Mouse (Mus musculus) B cell, adult 62 days (primary cell): Measurements from ENCODE around the gene Surf4. TPM values are rescaled to one million over a fixed set of nuclear protein-coding genes. Genes with fewer than 3 reads are reported as not detected.

Experiments used
- total RNA-seq: library from RNA; stranded (reverse); gene quantifications from 4 replicates; pipeline ENCODE4 v1.2.4, GENCODE M21; 2023

The Surf4 gene
- total RNA-seq = 62.7 to 69.9 TPM (median 64.5 TPM) in 4 replicates

DNA sequence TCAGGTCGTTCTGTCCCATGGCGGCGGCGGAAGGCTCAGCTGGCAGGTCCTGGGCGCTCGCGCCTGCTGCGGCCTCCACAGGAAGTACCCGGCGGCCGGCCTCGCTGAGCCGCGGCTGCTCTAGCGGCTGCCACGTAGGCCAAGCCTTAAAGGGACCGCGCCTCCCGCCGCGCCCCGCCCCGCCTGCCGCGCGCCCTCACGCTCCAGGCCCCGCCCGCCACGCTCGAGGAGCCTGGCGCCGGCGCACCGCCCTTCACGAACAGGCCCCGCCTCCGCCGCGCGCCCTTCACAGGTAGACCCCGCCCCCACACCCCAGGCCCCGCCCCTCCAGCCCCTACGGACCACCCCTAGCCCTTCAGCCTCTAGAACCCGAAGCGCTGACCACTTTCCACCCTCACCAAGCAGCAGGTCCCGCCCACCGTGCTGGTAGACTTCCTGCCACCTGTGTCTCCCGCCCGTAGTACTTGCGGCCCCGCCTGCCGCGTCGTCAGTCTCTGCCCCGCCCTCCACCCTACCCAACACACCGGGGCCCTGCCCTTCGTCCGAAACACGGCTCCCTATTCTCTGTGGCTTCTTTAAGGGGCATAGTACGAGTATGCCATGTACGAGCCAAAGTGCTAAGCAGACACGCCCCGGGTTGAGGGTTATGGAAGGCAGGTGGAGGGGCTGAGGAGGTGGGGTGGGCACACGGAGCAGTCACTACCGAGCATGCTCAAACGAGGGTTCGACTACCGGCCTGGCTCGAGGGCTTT is at the start of gene Surf4, which contains the start of gene Stkld1:
Gene Surf4, minus strand, starts transcription at position 625 of the 752 bp plus-strand sequence.
Gene Stkld1, plus strand, starts transcription at position 744 of the 752 bp plus-strand sequence.

DNA sequence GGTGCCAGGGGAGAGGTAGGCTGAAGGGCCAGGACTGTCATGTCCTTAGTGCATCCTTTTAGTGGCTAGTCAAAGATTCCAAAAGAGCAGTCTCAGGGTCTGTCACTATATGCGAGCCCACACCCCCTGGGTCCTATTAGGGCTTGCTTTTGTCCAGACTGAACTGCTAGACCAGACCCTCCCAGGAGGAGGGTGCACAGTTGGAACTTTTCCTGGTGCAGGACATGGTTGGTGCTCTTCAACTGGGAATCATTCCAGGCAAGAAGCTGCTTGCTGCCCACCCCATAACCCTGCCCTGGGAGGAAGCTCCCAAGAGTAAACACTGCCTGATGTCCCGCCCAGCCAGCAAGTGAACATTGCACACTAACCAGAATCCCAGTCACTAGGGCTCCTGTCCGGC is 39.4 kb upstream of the Surf4 start, which contains the start of gene Adamts13:
Gene Adamts13, plus strand, starts transcription at position 301 of the 400 bp plus-strand sequence.

DNA sequence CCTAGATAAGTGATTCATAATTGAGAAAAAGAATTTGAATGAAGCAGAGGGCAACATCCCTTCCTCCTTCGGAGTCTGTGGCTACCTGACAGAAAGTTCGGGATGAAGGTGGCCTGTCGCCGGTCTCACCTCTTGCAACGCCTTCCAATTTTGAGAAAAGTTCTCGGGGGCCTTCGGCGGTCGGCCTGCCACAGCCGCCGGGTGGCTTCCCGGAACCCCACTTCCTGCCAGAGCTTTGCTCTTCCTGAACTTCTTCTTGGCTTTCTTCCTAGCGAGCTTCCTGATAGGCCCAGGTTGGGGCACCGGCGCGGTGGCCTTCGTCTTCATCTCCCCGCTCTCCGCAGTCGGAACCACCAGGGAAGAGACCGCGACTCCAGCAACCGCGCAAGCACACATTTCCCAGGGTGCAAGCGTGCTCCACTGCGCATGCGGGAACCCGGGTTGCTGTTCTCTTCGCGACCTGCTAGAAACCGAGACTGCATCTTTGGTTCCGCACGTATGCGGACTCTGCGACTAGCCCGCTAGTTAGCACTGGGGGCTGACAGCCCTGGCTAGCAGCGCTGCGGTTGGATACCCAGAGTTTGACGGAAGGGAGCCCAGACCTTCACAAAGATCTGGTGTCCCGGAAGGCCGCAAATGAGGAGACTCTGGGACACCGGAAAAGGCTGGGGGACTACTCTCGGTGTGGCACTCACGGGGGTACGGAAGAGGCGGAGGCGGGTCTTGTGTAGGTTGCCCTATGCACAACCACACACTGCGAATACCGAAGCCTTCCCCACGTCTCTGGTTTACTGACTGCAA is 30.4 kb upstream of the Surf4 start, which contains the start of gene Rexo4:
Gene Rexo4, minus strand, starts transcription at position 464 of the 801 bp plus-strand sequence.

DNA sequence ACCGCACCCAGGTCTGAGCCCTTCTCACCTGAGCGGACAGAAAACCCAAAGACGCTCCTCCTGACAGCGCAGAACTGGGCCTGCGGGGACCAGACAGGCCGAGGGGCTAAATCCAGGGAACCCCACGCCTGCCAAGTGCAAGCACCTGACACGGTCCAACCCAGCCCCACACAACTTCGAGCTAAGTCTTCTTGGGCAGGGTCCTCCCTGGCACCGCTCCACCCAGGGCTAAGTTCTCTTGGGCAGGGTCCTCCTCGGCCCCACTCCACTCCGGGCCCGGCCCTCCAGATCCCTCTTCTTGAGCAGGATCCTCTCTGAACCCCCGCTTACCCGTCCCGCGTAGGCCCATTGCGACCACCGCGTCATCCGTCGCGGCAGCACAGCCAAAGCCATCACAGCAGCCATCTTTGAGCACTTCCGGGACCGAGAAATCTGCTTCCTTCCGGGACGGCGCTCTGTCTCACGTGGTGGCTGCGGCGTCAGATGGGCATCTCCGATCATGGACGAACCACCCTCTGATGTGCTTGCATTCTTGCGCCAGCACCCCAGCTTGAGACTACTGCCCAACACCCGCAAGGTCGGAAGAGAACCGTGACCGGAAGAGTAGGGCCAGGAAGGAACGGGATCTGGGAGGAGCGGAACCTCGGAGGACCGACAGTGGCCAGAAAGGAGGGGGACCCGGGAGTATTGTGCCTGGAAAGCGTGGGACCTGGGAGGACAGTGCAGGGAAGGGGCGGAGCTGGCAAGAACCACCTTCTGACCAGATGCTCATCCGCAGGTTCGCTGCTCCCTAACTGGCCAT is 17.6 kb downstream of the Surf4 start, which contains the start of the genes Surf2 and Surf1:
Gene Surf2, plus strand, starts transcription at position 441 of the 802 bp plus-strand sequence.
Gene Surf1, minus strand, starts transcription at position 604 of the 802 bp plus-strand sequence.

DNA sequence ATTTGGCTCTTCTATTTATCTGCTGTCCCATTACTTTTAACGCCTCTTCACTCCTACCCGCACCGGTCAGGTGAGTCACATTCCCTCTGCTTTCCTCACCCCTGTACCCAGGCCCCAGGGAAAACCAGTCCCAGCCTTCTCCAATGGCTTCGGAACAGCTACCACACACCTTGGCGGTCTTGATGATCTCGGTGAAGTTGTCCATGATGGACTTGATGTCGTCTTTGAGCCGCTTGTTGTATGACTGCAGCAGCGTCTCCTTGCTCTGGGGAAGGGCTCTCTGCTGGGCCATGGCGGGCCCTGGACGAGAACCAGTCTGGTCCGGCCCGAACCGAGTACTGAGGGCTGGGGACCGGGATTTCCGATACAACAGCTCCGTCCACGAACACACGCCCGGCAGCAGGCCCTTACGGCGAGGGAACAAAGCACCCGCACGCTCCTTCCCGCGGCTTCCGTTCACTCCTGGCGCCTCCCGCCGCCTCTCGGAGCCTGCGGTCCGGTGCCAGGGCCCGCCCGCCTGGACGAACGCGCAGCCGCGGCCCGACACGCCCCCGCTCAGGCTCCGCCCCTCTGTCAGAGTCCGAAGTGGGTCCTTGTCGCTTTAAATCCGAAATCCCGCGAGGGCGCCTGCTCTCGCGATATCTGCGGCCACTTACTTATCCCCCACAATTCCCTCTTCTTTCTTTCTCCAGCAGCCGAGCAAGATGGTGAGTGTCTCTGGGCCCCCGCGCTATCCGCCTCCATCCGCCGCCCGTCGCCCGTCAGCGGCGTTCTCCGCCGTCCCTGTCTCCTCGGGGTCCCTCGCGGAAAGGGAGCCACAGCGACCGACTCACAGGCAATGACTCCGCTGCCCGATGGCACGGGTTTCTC is 23.4 kb downstream of the Surf4 start, which contains the start of the genes Med22 and Rpl7a:
Gene Med22, minus strand, starts transcription at position 554 of the 870 bp plus-strand sequence.
Gene Rpl7a, plus strand, starts transcription at position 641 of the 870 bp plus-strand sequence.

DNA sequence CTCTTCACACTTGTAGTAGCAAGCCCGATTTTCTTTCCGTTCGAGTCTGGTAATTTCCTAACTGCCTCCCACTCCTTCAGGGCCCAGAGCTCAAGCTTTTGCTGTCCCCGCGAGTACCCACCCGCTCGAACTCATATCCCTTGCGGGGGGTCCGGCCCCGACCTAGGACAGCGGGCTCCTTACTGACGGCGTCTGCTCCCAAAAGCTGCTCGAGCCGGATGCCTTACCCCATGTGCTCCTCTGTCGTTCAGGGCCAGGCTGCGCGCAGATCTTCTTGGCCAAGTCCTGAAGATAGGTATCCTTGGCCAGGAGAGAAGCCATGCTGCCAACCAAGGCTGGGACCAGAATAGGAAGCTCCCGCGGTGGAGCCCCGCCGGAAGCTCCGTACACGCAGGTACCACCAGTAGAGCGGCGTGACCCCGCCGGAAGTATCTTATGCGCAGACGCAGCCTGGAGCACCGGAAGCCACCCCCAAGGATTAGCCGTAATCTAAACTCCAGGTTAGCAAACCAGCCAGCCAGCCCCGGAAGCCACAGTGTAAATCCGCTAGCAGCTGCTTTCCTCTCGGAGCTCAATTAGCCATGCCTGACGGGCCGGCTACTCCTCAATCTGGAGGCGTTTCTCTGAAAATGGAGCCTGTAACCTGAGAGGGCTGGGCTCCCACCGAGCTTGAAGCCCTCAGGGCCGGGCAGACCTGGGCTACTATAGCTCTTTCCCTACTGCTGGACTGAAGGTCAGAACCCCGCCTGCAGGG is 31.1 kb downstream of the Surf4 start, which contains the start of gene Surf6:
Gene Surf6, minus strand, starts transcription at position 413 of the 754 bp plus-strand sequence.

Other genes with a start within 250 kb of the Surf4 start
- not detected in 4 replicates for gene Abo, start 68.9 kb downstream of the Surf4 start, total RNA-seq
- 68.7 to 78.9 TPM (median 72.2 TPM) in 4 replicates for gene Surf6, start 31.0 kb downstream of the Surf4 start, total RNA-seq
- 14.0 to 17.4 TPM (median 16.1 TPM) in 4 replicates for gene Med22, start 23.3 kb downstream of the Surf4 start, total RNA-seq
- gene Rpl7a, start 23.2 kb downstream of the Surf4 start, total RNA-seq = 729 to 752 TPM (median 742 TPM) in 4 replicates
- gene Surf2, start 17.6 kb downstream of the Surf4 start, total RNA-seq = 42.9 to 53.5 TPM (median 48.8 TPM) in 4 replicates
- 56.5 to 62.1 TPM (median 58.2 TPM) in 4 replicates for gene Surf1, start 17.4 kb downstream of the Surf4 start, total RNA-seq
- gene Stkld1, start 119 bp upstream of the Surf4 start, total RNA-seq = not detected in 4 replicates
- 57.3 to 75.2 TPM (median 72.6 TPM) in 4 replicates for gene Rexo4, start 30.5 kb upstream of the Surf4 start, total RNA-seq
- gene Adamts13, start 39.5 kb upstream of the Surf4 start, total RNA-seq = not detected in 4 replicates
- gene Cacfd1, start 76.0 kb upstream of the Surf4 start, total RNA-seq = 32.1 to 40.4 TPM (median 38.3 TPM) in 4 replicates
- 6.7 to 9.8 TPM (median 8.0 TPM) in 4 replicates for gene Slc2a6, start 94.1 kb upstream of the Surf4 start, total RNA-seq
- gene Mymk, start 138.3 kb upstream of the Surf4 start, total RNA-seq = not detected in 4 replicates
- gene Adamtsl2, start 145.5 kb upstream of the Surf4 start, total RNA-seq = 1.3 to 3.3 TPM (median 1.7 TPM) in 4 replicates
- not detected in 4 replicates for gene Fam163b, start 208.6 kb upstream of the Surf4 start, total RNA-seq
- gene Dbh, start 231.3 kb upstream of the Surf4 start, total RNA-seq = not detected in 4 replicates